Mouse (Mus musculus): Measurements from ENCODE around the gene Macrod1.
A peak's percentile ranks its signal among the peaks of the same experiment; 100 is the strongest.

Gene Macrod1

GRCm38 (mm10) chr19:7196741-7197270 is 140.2 kb downstream of the Macrod1 start:
- DNase-seq (ENCODE audit: low read depth, low spot score) = no peak

GRCm38 (mm10) chr19:7197445-7197844 is 140.8 kb downstream of the Macrod1 start:
- DNase-seq (ENCODE audit: low read depth, low spot score) = no peak

GRCm38 (mm10) chr19:7199089-7199488 is 142.5 kb downstream of the Macrod1 start:
- DNase-seq (ENCODE audit: low read depth, low spot score) = no peak

GRCm38 (mm10) chr19:7200427-7200826 is 143.8 kb downstream of the Macrod1 start:
- no peak for DNase-seq (ENCODE audit: low read depth, low spot score)

GRCm38 (mm10) chr19:7204898-7205297 is 148.3 kb downstream of the Macrod1 start:
- no peak for DNase-seq (ENCODE audit: low read depth, low spot score)

- DNase-seq (ENCODE audit: low read depth, low spot score) = no peak
Measured at GRCm38 (mm10) chr19:7205326-7205725, 148.7 kb downstream of the Macrod1 start.

- peak; percentile 91 for DNase-seq (ENCODE audit: low read depth, low spot score)
Measured at GRCm38 (mm10) chr19:7205753-7206736, 149.4 kb downstream of the Macrod1 start, which contains the start of gene Otub1. Gene Otub1, minus strand, starts transcription at chr19:7206316.

GRCm38 (mm10) chr19:7209907-7210646 is 153.5 kb downstream of the Macrod1 start:
- no peak for DNase-seq (ENCODE audit: low read depth, low spot score)

GRCm38 (mm10) chr19:7212216-7212615 is 155.6 kb downstream of the Macrod1 start:
- DNase-seq (ENCODE audit: low read depth, low spot score) = no peak

GRCm38 (mm10) chr19:7213010-7213409 is 156.4 kb downstream of the Macrod1 start:
- no peak for DNase-seq (ENCODE audit: low read depth, low spot score)

- no peak for DNase-seq (ENCODE audit: low read depth, low spot score)
Measured at GRCm38 (mm10) chr19:7214484-7214883, 157.9 kb downstream of the Macrod1 start.

- DNase-seq (ENCODE audit: low read depth, low spot score) = peak; percentile 98
Measured at GRCm38 (mm10) chr19:7217162-7217925, 160.7 kb downstream of the Macrod1 start, which contains the start of gene Cox8a. Gene Cox8a, minus strand, starts transcription at chr19:7217616.

- DNase-seq (ENCODE audit: low read depth, low spot score) = no peak
Measured at GRCm38 (mm10) chr19:7217926-7218267, 161.3 kb downstream of the Macrod1 start.

GRCm38 (mm10) chr19:7218753-7219152 is 162.1 kb downstream of the Macrod1 start:
- no peak for DNase-seq (ENCODE audit: low read depth, low spot score)

- DNase-seq (ENCODE audit: low read depth, low spot score) = no peak
Measured at GRCm38 (mm10) chr19:7222196-7222595, 165.6 kb downstream of the Macrod1 start.

- no peak for DNase-seq (ENCODE audit: low read depth, low spot score)
Measured at GRCm38 (mm10) chr19:7223488-7223887, 166.9 kb downstream of the Macrod1 start.

- no peak for DNase-seq (ENCODE audit: low read depth, low spot score)
Measured at GRCm38 (mm10) chr19:7224253-7224652, 167.6 kb downstream of the Macrod1 start.

GRCm38 (mm10) chr19:7225096-7225690 is 168.6 kb downstream of the Macrod1 start:
- DNase-seq (ENCODE audit: low read depth, low spot score) = no peak

- no peak for DNase-seq (ENCODE audit: low read depth, low spot score)
Measured at GRCm38 (mm10) chr19:7226511-7226914, 169.9 kb downstream of the Macrod1 start.

- peak; percentile 68 for DNase-seq (ENCODE audit: low read depth, low spot score)
Measured at GRCm38 (mm10) chr19:7234537-7235221, 178.1 kb downstream of the Macrod1 start.
